Mouse (Mus musculus) thymus, postnatal 14 days (tissue): Measurements from ENCODE around the gene Olfr1412.
A peak's percentile ranks its signal among the peaks of the same experiment; 100 is the strongest.

Experiments used
- DNase-seq: peaks from one replicate; pipeline ENCODE4 v3.0.0; 2021

Olfr1412 gene

DNA sequence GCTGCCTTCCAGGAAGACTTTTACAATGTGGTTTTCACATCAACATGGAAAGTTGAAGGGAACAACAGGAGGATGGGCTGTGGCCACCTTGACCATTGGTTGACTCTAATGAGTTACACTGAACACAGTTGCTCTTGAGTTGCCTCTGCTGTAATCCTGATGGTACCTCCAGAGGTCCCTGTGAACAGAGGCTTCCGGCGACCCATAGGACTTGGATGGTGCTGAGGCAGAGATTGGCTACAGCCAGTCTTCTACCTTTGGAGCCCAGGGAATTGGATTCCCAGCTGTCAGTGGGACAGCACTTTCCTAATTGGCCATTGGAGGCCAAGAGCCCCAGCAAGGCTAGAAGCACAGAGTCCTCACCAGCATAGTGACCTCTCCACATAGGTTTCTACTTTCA lies at the start of gene Olfr1412:
Gene Olfr1412 (plus strand): TSS at position 301 of the 400 bp plus-strand sequence.
- no peak for DNase-seq

DNA sequence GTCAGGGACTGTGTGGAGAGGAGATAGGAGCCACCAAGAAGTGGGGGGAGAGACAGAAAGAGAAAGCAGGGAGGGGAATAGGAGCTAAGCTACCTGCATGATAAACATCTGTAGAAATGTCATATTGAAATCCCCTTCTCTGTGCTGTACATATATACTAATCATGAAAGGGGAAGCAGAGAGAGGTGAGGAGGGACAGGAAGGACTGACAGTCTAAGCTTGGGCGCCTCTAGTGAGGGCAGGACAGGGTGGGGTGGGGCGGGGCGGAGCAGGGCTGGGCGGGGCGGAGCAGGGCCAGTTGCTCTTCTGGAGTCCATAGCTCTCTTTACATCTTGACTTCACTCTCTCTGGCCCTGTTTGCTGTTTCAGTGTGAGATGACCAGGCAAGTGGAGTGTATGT lies 48.6 kb upstream of the Olfr1412 start:
- no peak for DNase-seq

DNA sequence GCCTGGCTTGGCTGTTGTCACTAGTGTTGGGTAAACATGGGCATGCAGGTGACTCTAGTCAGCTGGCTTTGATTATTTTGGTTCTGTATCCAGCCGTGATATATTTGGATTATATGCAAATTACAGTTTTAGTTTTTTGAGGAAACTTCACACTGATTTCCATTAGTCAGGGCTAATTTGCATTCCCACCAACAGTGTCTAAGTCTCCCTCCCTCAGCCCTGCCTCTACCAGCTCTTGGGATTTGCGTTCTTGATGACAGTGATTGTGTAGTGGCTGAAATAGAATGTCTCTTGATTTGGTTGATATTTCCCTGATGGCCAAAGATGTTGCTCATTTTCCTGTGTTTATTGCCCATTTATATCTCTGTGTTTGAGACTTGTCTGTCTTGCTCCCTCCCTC lies 46.5 kb upstream of the Olfr1412 start:
- DNase-seq = no peak

DNA sequence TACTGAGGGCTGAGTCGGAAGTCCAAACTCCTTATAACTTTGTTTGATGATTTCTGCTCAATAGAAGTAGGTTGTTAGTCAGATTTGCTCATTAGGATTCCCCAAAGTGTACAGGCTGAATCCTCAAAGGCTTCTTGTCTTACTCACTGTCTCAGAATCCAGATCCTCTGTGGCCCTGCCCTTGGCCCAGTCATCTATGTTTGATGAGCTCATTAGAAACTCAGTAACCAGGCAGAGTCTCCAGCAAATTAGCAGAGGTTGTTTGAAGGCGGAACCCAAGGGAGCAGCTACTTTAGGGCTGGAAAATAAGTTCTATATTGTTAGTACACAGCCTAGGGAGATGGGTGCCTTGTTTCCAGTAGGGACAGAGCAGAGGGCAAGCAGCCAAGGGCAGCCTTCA lies 39.6 kb upstream of the Olfr1412 start:
- DNase-seq = no peak

DNA sequence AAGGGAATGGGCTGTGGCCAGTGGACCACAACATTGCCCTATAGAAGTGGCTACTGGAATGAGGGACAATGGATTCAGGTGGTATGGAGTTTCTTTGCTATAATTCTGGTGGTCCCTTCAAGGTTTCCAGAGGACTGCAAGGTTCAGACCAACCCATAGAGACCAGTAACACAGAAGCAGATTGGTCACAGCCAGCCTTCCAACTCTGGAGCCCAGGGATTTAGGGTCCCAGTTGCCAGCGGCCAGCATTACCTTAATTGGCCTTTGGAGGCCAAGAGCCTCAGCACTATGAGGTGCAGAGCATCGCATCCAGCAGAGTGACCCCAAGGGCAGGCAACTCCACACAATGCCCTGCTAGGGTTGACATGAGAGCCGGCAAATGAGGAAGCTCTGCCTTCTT lies 14.6 kb upstream of the Olfr1412 start, which contains the start of gene Olfr1413:
Gene Olfr1413 (plus strand): TSS at position 301 of the 400 bp plus-strand sequence.
- DNase-seq = no peak

DNA sequence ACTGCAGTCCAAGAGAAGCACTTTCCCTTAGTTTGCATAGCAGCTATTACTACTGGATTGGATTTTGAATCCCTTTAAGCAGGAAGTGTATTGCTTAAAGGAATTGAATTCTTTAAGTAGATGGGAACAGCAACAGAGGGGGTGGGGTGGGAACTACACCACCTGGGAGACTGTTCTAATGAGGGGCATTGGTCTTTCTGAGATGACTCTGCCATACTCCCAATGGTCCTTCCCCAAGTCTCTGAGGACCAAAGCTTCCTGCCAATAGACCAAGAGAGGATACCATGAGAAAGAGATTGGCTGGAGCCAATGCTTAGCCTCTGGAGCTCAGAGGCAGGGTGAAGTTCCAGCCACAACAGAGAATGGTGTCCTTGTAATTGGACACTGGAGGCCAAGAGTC lies 8.5 kb downstream of the Olfr1412 start, which contains the start of gene Olfr1411:
Gene Olfr1411 (plus strand): TSS at position 301 of the 400 bp plus-strand sequence.
- no peak for DNase-seq

DNA sequence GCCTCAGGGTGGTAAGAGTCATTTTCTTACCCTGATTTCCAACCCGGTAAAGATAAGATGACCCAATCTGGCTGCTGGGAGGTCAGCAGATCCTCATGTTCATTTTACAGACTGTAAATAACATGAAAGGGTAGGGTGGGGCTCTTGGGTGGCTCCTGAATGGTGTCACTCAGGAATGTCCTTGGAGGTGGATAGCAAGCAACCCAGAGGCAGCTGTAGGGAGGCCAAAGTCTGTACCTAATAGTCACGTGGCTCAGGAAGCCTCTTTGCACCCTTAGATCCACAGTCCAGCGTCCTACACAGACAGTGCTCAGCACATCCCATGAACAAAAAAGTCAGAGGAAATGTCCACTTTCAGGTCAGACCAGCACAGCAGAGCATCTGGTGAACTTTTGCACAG lies 10.4 kb downstream of the Olfr1412 start:
- DNase-seq = no peak

DNA sequence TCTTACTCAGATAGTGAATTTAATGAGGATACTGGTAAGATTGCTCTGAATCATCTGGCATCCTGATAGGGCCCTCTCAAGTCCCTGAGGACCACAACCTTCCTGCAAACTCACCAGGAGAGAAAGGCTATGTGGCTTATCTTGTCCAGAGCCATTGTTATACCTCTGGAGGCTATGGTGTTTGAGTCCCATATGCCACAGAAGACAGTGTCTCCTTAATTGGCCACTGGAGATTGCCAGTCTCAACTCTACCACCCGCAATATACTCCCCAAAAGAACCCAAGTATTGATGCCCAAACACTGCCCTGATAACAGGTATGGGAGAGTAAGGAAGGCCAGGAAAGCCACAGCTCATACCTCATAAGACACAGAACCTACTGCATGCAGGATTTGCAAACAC lies 19.9 kb downstream of the Olfr1412 start, which contains the start of gene Olfr1410:
Gene Olfr1410 (plus strand): TSS at position 301 of the 400 bp plus-strand sequence.
- DNase-seq = no peak

DNA sequence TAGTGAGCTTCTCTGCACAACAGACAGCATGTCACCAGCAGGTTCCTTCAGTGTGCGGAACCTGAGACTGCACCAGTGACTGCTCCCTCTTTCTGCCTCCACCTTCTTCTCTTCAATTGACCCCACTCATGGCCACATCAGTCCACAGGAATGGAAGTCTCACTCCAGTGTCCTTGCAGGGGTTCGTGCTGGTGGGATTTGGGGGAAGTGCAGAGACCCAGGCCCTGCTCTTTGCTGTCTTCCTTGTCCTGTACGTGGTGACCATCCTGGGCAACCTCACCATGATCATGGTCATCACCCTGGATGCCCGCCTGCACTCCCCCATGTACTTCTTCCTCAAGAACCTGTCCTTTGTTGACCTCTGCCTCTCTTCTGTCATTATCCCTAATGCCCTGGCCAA lies 22.1 kb downstream of the Olfr1412 start:
- DNase-seq = no peak

DNA sequence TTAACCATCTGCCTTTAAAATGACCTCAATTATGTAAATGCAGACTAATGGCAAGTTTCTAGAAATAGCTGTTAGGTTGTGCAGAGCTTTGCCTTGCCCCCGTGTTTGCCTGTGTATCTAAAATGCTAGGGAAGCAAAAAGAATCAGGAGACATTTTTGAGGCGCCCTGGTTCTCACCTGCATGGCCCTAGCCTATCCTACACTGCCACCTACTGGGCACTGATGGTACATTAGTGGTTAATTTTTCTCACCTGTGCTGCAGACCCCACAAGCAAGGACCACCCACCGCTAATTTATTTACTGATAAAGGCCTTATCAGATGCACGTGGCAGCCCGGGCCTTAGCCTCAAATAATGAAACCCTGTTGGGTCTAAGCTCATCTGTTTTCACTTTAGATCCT lies 25.4 kb downstream of the Olfr1412 start:
- peak; percentile 66 for DNase-seq

DNA sequence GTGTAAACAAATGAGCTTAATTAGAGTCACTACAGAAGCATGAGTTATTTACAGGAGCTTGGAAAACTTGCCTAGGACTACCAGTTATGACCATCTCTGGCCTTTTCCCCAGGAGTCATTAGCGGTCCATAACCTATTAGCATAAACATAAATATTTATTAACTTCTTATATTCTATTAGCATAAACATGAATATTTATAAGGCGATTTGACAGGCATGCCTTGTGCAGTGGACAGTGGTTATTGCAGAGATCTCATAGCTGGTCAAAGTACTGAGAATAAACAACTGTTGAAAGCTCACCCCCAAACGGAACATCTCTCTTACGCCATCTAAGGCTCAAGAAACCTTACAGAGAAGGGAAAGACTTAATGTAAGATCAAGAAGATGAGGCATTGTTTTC lies 27.6 kb downstream of the Olfr1412 start:
- DNase-seq = no peak

DNA sequence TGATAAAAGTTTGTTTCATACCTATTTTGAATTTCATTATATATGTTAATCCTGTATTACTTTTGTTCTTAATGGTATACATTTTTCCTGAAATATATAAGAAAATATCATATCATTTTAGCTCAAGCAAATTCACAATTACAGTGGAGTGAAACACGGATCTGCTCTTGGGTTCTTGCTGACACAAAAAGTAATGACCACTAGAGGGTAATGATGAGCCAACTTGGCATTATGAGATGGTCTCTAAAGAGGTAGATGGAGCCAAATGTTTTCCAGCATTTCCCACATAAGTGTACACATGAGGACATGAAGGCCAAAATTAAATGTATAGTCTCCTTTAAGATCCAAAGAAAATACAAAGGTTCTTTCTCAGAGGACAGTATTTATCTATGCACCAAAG lies 28.9 kb downstream of the Olfr1412 start:
- no peak for DNase-seq

DNA sequence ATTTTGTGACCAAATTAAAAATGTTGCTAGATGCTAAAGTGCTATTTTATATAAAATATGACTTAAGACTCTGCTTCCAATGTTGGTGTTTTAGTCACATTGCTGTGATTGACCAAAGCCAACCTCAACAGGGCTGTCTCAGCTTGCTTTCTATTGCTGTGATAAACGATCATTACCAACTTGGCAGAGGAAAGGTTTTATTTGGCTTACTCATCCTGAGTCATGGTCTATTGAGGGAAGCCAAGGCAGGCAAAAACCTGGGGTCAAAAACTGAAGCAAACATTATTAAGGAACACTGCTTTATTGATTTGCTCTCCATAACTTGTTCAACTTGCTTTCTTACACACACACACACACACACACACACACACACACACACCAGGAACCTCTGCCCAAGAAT lies 30.5 kb downstream of the Olfr1412 start:
- no peak for DNase-seq

DNA sequence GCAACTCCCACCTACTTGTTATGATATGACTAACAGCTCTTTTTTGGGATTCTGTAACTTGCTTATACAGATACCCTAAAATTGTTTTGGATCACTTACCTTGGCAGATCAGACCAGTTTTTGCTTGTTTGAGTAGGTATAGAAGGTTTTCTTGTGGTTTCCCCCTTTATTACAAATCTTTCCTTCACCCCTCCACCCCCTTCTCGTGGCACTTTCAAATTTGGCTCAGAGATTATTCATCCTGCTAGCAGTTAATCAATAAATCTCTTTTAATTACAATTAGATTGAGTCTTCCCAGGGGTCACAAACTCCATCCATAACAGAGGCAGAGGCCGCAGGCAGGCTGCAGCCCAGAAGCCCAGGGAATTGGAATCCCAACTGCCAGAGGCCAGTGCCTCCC lies 31.9 kb downstream of the Olfr1412 start, which contains the start of gene Olfr12:
Gene Olfr12 (plus strand): TSS at position 301 of the 400 bp plus-strand sequence.
- DNase-seq = no peak

DNA sequence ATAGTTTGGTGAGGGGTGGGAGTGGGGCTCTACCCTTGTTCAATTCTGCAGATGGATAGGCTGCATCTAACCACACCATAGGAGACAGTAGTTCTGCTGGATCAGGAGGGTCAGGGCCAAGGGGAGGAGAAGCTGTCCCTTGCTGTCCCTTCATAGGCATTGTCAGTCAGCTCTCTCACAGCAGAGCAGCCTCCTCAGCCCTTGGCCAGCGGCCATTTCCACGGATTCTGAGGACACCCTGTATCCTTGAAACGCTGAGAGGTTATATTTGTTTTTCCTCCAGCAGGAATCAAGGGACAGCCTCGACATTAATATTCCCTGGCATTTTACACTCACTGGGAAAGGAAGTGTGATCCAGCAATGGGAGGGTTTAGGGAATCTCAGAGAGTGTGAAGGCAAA lies 32.8 kb downstream of the Olfr1412 start:
- no peak for DNase-seq

DNA sequence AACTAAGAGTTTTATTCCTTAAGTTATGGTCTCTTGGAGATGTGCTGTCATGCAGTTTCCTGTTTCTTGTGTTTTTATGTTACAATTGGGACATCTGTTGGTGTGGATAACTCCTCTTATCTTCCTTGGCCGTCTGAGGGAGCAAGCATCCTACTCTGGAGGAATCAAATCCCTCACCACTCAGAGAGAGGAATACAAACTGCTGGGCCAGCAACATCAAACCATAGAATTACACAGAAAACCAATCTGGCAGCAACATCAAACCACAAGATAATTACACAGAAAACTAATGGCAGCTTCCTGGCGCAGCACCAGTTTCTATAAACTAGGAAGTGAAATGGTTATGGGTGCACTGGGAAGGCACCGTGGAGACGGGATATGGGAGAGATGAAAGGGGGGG lies 42.6 kb downstream of the Olfr1412 start:
- DNase-seq = no peak

DNA sequence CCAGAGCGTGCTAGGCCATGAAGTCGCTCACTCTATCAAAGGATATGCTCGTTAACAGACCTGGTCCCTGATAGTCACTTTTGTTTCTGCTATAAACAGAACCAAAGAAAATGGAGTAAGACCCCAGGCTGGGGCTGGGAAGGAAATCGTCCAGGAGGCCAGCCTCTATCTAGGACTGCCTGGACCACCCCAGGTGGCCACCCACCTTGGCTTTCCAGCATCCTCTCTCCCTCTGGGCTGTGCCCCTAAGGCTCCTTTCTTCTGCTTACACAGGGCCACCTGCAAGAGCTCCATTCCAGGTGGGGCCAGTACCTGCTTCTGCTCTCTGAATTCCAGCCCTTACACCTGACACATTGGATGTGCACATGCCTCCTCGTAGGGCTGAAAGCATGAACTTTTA lies 46.6 kb downstream of the Olfr1412 start:
- DNase-seq = no peak

DNA sequence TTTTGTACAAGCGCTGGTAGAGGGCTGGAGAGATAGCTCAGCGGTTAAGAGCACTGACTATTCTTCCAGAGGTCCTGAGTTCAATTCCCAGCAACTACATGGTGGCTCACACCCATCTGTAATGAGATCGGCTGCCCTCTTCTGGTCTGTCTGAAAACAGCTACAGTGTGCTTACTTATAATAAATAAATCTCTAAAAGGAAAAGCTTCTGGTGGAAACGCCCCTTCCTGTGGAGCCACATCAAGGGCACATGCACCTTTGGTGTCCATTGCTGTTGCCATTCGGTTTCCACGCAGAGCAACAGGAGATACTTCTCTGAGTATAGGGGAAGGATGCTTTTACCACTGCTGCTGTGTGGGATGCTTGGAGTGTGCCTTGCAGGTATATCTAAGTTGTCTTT lies 47.4 kb downstream of the Olfr1412 start:
- DNase-seq = no peak

DNA sequence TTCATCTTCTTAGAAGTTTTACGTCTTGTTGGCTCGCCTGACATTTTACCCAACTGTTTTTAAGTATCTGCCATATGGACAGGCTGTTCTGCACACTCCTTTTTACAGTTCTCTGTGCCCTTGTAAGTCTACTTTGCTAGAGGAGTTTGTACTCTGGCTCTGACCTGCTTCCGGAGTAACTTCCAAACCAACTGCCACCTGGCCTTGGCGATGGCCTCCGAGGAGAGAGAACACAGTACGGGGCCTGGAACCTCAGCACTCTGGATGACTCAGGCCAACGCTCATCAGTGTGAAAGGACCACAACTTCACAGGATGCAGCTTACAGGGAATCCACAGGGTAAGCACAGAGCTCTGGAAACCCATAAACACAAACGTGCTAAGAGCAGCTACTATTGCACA lies 48.1 kb downstream of the Olfr1412 start:
- DNase-seq = no peak

DNA sequence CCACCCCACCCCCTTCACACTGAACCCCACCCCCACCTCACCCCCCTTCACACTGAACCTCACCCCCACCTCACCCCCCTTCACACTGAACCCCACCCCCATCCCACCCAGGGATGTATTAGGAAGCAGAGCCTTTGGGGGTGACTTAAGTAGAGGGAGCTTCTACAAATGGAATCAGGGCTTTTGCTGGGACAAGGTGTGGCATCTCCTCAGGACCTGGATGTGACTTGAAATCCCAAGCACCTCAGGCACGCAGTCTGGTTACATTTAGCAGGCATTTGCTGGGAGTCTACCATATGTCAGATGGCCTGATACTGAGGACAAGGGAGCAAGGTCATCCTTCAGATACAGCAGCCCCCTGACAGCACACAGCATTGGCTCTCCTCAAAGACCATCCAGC lies 49.0 kb downstream of the Olfr1412 start:
- DNase-seq = no peak

DNA sequence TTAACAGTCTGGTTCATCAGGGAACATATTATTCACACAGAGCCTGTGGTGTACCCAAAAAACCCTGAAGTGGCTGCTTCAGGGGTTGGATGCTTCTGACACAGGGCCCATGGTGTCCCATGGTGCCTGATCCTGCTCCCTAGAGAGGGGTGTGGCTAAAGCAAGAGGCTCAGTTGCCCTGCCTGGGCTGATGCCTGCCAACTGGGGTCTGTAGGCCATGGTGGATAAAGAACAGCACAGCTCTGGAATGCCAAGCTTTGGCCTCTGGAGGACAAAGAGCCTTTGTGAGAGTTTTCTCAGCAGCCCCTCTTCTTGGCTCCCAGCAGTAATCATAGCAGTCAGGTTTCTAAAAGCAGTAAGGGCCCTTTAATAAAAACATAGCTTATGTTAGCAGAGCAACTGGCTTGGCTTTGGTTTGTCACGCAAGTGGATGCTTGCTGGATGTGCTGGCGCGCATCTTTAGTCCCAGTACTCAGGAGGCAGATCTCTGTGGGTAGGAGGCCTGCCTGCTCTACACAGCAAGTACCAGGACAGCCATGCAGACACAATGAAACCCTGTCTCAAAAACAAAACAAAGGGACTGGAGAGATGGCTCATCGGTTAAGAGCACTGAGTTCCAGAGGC lies 49.5 kb downstream of the Olfr1412 start:
- DNase-seq = no peak

DNA sequence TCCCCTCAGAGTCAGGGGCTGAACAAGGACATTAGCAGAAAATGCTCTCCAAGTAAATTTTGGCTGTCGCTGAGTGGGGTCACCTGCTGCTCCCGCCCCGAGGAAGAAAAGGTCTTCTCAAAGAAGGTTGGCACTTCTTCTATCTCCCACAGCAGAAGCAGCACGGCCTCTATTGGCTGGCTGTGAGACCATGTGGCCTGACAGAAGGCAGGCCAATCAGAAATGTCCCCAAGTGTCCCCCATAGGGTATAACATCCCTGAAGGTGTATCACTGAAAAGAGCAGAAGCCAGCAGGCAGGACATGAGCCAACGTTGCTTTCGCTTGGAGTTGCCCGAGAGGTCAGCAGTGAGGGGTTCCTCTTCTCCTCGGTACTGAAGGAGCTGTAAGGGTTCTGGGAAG lies 50.4 kb downstream of the Olfr1412 start:
- no peak for DNase-seq

DNA sequence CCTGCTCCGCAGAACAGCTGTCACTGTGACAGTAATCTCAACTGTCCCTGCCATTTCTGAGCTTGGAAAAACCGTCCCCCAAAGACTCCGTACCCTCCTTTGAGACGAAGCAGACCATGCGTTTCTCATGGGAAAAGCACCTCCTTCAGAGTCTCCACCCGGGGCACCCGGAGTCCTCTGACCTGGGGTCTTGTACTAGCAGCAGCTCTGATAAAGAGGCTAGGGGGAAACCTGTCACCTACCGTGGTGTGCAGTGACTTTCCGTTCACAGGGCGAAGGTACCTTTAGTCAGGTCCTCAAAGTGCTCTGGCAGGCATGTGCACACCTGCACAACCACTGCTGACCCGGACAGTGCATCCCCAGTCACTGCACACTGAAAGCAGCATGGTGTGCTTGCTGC lies 51.1 kb downstream of the Olfr1412 start:
- no peak for DNase-seq

DNA sequence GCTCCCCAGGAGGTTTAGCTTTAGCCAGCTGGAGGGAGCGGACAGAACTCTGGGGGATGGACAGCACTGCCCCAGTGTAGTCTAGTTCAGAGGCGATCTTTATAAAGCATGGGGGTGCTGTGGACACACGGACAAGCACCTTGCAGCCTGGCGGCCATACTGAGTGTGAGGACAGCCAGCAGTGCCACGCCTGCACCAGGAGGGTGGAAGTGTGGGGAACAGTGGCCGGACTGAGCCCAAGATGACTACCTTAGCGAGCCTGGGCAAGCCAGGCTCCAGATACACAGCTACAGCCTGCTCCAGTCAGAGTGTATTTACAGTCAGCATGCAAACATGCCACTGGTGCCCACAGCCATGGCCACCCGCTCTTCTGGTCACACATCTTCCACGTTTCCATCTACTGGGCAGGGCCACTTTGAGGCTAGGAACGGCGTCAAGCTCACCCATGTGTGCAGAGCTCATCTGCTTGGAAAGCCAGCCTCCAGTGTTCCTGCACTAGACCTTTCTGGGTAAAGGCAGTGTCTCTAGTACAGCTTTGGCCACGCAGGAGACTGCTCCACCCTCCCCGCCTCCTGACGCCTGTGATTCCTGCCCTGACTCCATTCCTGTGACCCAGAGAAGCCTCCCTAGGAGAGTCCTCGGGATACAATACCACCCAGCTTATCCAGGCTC lies 52.1 kb downstream of the Olfr1412 start:
- DNase-seq = no peak

DNA sequence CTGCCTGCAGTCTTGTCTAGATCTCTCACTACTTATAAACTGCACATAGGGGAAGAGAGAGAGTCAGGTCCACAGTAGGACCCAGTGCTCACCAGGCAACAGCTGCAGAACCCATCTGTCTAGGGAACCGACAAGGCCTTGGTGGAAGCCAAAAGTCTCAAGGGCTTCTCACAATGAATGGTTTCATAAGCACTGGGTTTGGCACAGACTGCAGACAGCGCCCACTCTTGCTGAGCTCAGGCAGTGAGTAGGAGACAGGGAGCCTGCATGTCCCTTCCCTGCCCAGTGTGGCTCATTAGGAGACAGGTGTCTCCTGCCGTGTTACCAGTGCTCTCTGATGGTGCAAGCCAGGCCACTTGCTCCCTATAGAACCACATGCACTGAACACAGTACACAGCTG lies 52.6 kb downstream of the Olfr1412 start:
- no peak for DNase-seq
